Mouse (Mus musculus) ES-Bruce4 (cell line): ENCODE results near the gene Pcna. TPM values are rescaled to one million over a fixed set of nuclear protein-coding genes. Genes with fewer than 3 reads are reported as not detected.
"Not testable (repeated sequence)": the region's sequence is repeated elsewhere in the genome, so short reads cannot be mapped to it uniquely, and the experiment has no call there.

Experiments
- H3K27ac ChIP-seq: 2 replicates; pipeline ENCODE4 v1.5.1; 2012; ENCODE audit warnings: low read length, inconsistent platforms; ENCODE audit not compliant: insufficient read depth
- H3K27me3 ChIP-seq: 2 replicates; pipeline ENCODE4 v1.6.1; 2012; ENCODE audit warnings: mild to moderate bottlenecking, low read length, inconsistent platforms; ENCODE audit not compliant: control insufficient read depth, poor library complexity, insufficient read depth, severe bottlenecking
- H3K36me3 ChIP-seq: 2 replicates; pipeline ENCODE4 v1.6.1; 2012; ENCODE audit warnings: inconsistent platforms, mild to moderate bottlenecking, low read length, moderate library complexity; ENCODE audit not compliant: control insufficient read depth, poor library complexity, insufficient read depth, severe bottlenecking
- H3K4me1 ChIP-seq: one replicate; pipeline ENCODE4 v1.8.1; 2011; ENCODE audit warnings: low read length; ENCODE audit not compliant: control insufficient read depth, insufficient read depth
- H3K4me3 ChIP-seq: 2 replicates; pipeline ENCODE4 v1.5.1; 2011; ENCODE audit warnings: low read depth, mild to moderate bottlenecking, low read length
- H3K9ac ChIP-seq: 2 replicates; pipeline ENCODE4 v1.6.1; 2012; ENCODE audit warnings: low read depth, mild to moderate bottlenecking, inconsistent platforms; ENCODE audit not compliant: poor library complexity, severe bottlenecking
- H3K9me3 ChIP-seq: replicated peaks from 2 replicates; pipeline ENCODE4 v1.6.1; 2012; ENCODE audit warnings: mild to moderate bottlenecking, low read length, inconsistent platforms; ENCODE audit not compliant: control insufficient read depth, poor library complexity, insufficient read depth, severe bottlenecking
- CTCF ChIP-seq: IDR thresholded peaks from one replicate; pipeline ENCODE4 v1.8.1; 2011; ENCODE audit warnings: low read depth, low read length
- EP300 ChIP-seq: IDR thresholded peaks from 2 replicates; pipeline ENCODE4 v1.6.1; 2011; ENCODE audit warnings: low read depth, low read length; ENCODE audit not compliant: insufficient read depth
- POLR2A ChIP-seq: IDR thresholded peaks from one replicate; pipeline ENCODE4 v1.8.1; 2011; ENCODE audit warnings: low read length; ENCODE audit not compliant: insufficient read depth
- polyA plus RNA-seq: library from polyadenylated mRNA; stranded (reverse); fragments of >200 nt; gene quantifications from 2 replicates; pipeline ENCODE4 v1.2.4, GENCODE M21; 2011; ENCODE audit warnings: low read depth; ENCODE audit not compliant: missing spikeins, insufficient read depth, insufficient read length

Pcna gene
- polyA plus RNA-seq, 1 experiment = 368 TPM

DNA sequence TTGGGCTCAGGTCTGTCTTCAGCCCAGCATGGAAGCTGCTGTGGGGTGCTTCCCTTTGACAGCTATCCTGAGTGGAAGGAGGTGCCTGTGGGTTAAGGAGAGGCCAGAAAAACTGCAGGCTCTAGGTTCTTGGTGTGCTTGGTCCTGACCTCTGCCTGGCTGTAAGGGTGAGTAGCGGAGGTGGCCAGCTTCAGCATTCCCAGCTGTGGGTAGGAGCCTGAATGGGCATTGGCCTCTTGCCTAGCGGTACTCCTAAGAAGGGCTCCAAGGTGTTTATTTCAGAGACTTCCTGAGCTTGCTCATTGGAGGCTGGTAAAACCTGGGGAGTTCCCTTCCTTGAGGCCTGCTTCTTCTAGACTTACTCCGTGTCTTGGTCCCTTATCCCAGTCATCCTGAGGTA is 38.2 kb upstream of the Pcna start:
- H3K27me3 ChIP-seq = no peaks in the 10 kb centered on the region
- H3K9ac ChIP-seq = no peak overlapping the region
- H3K9me3 ChIP-seq = no peaks in the 10 kb centered on the region
- H3K27ac ChIP-seq = no peak overlapping the region
- H3K36me3 ChIP-seq = peaks cover 12% of the 10 kb centered on the region
- TF ChIP-seq POLR2A (no peak), EP300 (no peak), CTCF (no peak)
- H3K4me3 ChIP-seq = no peak overlapping the region
- no peaks in the 10 kb centered on the region for H3K4me1 ChIP-seq

DNA sequence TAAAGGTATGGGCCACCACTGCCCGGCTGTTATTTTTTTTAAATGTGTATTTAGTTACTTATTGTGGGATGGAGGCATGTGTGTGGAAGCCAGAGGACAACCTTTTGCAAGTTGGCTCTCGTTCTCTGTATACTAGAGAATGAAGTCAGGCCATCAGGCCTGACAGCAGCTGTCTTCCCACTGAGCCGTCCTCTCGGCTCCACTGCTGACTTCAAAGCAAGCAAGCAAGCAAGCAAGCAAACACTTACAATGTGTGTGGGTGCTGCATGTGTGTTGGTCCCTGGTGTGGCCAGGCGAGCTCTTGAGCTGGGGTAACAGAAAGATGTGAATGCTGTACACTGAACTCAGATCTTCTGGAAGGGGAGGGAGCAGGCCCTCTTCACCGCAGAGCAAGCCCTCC is 37.7 kb upstream of the Pcna start:
- Histone ChIP-seq H3K4me3 (no peak overlapping the region), H3K9ac (no peak overlapping the region), H3K27me3 (no peaks in the 10 kb centered on the region), H3K36me3 (peaks cover 12% of the 10 kb centered on the region), H3K4me1 (no peaks in the 10 kb centered on the region), H3K9me3 (no peaks in the 10 kb centered on the region), H3K27ac (no peak overlapping the region)
- TF ChIP-seq CTCF (no peak), EP300 (no peak), POLR2A (no peak)

GRCm38 (mm10) chr2:132289213-132289612 is 36.1 kb upstream of the Pcna start:
- H3K4me1 ChIP-seq, H3K36me3 ChIP-seq, H3K9ac ChIP-seq, H3K4me3 ChIP-seq, H3K27me3 ChIP-seq, H3K27ac ChIP-seq, H3K9me3 ChIP-seq: not testable (repeated sequence)

DNA sequence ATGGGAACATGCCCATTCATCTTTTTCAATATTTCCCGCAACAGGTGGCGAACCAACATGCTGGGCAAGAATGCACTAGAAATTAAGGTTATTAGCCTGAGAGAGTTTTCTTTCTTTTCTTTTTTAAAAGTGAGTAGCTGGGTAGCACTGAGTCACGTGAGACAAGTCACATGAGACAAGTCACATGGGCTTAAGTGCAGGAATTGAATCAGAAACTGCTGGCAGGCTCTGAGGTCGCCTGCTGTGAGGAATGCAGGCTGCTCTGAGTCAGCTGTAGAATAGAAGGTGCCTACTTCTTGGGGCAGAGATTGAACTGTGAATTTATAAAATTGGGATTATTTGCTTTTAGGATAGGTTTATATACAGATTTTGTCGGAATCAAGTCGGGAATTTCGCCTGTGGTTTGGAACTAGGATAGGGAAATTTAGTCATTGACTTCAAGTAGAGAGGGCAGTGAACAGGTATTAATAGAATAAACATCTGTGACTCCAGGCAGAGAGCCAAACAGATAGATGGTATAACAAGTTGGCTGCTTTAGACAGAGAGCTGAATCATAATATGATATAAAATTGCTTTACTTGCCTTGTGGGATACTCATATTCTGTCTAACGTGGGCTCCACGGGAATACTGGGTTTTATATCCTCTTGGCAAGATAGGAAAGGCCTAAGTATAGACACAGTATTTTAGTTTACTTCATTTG is 33.4 kb upstream of the Pcna start:
- H3K9ac ChIP-seq = peak overlapping the region; percentile 74
- H3K4me3 ChIP-seq = peak overlapping the region; percentile 53
- no peaks in the 10 kb centered on the region for H3K9me3 ChIP-seq
- H3K27ac ChIP-seq = peak overlapping the region; percentile 81
- no peaks in the 10 kb centered on the region for H3K27me3 ChIP-seq
- H3K36me3 ChIP-seq = no peaks in the 10 kb centered on the region
- peaks cover 5% of the 10 kb centered on the region for H3K4me1 ChIP-seq
- TF ChIP-seq EP300 = peak; percentile 46; the same call in 1 of the 2 replicates
- no peak for TF ChIP-seq CTCF
- TF ChIP-seq POLR2A = no peak

GRCm38 (mm10) chr2:132285722-132286121 is 32.6 kb upstream of the Pcna start:
- H3K36me3 ChIP-seq, H3K4me3 ChIP-seq, H3K4me1 ChIP-seq, H3K27me3 ChIP-seq, H3K9ac ChIP-seq, H3K9me3 ChIP-seq: not testable (repeated sequence)
- peak overlapping the region; percentile 78 for H3K27ac ChIP-seq

- Histone ChIP-seq H3K36me3 (no peaks in the 10 kb centered on the region), H3K9me3 (no peaks in the 10 kb centered on the region), H3K4me3 (peak overlapping the region; percentile 0; the same call in 1 of the 2 replicates), H3K27ac (peak overlapping the region; percentile 78), H3K27me3 (no peaks in the 10 kb centered on the region), H3K4me1 (peaks cover 6% of the 10 kb centered on the region), H3K9ac (0 out of 2 replicates have a peak overlapping the region, but pooled peaks have one; percentile 48)
- TF ChIP-seq EP300 = no peak
- TF ChIP-seq POLR2A = no peak
Observed at GRCm38 (mm10) chr2:132284492-132285139, 31.5 kb upstream of the Pcna start.
